Mouse (Mus musculus): Measurements from ENCODE around the gene Poc5.
A peak's percentile ranks its signal among the peaks of the same experiment; 100 is the strongest.

Gene Poc5

DNA sequence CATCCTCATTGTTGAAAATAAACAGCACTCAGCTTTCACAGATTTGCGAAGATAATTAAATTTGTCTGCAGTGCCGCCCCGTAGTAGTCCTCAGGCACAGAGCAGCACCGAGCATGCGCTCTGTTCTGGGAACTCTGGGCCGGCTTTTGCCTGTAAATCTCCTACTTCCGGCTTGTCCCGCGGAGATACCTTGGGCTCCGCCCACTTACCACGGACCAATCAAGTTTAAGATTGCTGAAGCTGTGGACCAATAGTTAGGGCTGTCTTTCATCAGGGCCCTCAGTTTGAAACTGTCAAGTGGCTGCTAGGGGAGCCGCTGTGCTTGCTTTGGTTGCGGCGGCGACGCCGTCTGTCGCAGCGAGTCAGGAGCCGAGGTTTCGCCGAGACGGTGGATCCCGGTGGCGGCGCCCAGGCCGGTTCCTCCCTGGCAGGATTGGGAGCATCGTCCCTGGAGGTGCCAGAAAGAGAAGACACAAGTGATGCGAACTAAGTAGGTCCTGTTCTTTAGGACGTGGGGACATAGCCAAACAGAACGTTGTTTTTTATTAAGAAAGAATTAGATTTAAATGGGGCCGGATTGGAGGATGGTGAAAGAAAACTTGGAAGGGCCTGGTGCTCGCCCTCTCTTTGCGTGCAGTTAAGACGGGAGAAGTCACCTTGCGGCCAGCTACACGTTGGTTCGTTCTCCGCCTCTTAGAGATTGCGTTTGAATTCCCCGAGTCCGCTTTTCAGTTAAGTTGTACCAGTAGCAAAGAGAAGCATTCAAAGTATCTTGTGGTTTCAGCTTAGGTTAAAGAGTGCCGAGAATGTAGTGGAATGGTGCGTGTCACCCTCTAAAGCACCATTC is at the start of gene Poc5:
Gene Poc5 (plus strand): TSS at position 253 of the 847 bp plus-strand sequence.
- DNase-seq (ENCODE audit: low read depth, low spot score), result peak; percentile 99

DNA sequence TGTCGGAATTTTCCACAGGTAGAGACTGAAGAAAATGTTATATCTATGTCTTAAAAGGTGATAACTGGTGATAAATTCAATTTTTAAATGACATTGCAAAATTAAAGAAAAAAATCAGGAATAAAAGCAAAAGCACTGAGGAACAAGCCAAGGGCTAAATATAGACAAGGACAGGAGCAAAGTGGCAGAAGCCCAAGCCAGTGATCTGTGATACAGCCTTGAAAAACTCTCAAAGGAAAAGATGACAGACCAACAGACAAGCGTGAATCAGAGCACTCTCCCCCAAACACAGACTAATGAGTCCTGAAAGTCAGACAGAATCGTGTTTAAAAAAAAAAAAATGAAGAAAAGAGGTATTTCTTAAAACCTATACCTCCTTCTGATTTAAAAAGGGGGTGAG is 46.6 kb upstream of the Poc5 start:
- no peak for DNase-seq (ENCODE audit: low read depth, low spot score)

DNA sequence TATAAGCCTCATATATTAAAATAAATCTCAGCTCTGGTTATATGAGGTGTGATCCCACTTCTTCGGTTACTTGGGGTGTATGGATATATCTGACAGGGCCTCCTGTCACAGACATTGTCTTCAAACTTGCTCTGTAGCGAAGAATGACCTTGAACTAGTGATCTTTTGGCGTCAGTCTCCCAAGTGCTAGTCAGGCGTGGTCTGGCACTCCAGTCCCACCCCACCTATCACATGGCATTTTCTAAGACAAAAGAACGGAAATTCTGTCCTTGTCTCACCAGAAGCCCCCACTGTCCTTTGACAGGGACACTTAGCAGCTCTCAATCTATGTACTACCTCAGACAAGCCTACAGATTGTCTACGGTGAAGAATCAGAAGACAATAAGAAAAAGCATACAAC is 43.3 kb upstream of the Poc5 start:
- peak; percentile 11 for DNase-seq (ENCODE audit: low read depth, low spot score)

DNA sequence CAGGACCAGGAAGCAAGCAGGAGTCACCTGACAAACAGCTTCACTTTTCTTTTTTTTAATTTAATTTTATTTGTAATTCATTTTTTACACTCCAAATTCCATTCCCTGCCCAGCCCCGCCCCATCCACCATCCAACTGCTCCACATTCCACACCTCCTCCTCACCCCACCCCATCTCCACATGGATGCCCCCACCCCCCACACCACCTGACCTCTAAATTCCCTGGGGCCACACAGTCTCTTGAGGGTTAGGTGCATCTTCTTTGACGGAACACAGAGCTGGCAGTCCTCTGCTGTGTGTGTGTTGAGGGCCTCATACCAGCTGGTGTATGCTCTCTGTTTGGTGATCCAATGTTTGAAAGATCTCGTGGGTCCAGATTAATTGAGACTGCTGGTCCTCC is 41.5 kb upstream of the Poc5 start:
- peak; percentile 59 for DNase-seq (ENCODE audit: low read depth, low spot score)

DNA sequence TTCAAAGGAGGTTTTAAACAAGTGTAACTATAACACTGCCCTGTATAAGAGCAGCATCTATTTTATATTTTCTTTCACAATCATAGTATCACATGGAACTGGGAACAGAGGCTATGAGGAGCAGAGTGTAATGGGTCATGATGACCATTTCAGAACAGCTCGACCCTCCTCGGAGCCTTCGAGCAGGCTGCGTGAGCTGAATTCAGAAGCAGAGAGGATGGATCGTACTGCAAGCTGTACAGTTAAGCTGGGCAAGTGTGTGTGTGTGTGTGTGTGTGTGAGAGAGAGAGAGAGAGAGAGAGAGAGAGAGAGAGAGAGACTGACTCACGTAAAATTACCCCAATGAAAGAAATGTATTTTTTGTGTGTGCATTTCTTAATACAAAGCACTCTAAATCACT is 37.9 kb upstream of the Poc5 start:
- no peak for DNase-seq (ENCODE audit: low read depth, low spot score)

GRCm38 (mm10) chr13:96351264-96351663 is 36.8 kb upstream of the Poc5 start:
- DNase-seq (ENCODE audit: low read depth, low spot score), result no peak

- DNase-seq (ENCODE audit: low read depth, low spot score), result peak; percentile 21
These were observed 12.6 kb upstream of the Poc5 start for GRCm38 (mm10) chr13:96375519-96375918.

DNA sequence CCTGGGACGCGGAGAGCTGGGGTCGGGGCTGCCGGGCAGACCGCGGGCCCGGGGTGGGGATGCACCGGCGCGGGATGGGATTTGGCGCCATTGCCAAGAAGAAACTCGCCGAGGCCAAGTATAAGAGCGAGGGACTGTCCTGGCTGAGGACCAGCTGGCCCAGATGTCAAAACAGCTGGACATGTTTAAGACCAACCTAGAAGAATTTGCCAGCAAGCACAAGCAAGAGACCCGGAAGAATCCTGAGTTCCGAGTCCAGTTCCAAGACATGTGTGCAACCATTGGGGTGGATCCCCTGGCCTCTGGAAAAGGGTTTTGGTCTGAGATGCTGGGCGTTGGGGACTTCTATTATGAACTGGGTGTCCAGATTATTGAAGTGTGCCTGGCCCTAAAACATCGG is 11.2 kb upstream of the Poc5 start:
- no peak for DNase-seq (ENCODE audit: low read depth, low spot score)

- DNase-seq (ENCODE audit: low read depth, low spot score), result no peak
These were observed 10.2 kb upstream of the Poc5 start for GRCm38 (mm10) chr13:96377883-96378282.

GRCm38 (mm10) chr13:96389301-96389700 is 1.2 kb downstream of the Poc5 start:
- no peak for DNase-seq (ENCODE audit: low read depth, low spot score)

DNA sequence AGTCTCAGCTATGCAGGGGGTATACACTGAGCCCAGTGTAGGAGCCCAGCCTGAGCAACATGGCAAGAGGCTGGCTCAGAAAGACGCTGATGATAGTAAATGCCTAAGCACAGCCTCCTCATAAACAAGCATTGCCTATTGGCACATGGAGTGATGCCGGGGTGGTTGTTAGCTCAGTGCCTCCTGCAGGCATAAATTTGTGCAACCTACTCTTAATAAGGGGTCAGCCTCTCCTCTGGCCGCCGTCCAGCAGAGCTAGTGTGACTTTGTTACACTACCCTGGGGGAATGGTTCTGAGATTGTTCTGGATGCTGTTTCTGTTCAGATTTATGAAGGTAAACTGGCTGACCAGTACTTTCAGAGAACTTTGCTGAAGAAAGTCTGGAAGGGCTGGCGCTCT is 13.2 kb downstream of the Poc5 start:
- DNase-seq (ENCODE audit: low read depth, low spot score), result no peak

DNA sequence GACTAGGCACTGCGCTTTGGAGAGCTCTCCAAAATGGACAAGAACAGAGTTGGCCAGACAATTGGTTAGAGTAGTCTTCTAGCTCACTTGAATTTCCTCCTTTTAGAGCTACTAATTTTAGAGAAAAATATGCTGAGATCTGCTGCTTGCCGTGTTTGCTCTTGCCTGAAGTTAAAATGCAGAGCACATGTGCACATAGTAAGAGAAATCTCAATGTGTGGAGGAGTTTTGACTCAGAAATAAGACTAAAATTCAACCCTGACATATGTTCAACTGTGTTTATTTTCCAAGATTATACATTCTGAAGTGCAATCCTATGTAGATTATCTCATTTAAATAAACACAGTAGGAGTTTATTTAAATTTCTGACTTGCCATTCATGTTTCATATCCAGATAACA is 17.4 kb downstream of the Poc5 start:
- DNase-seq (ENCODE audit: low read depth, low spot score), result no peak

GRCm38 (mm10) chr13:96407040-96407439 is 18.9 kb downstream of the Poc5 start:
- DNase-seq (ENCODE audit: low read depth, low spot score), result peak; percentile 37

GRCm38 (mm10) chr13:96408786-96409185 is 20.7 kb downstream of the Poc5 start:
- no peak for DNase-seq (ENCODE audit: low read depth, low spot score)

GRCm38 (mm10) chr13:96414384-96414783 is 26.3 kb downstream of the Poc5 start:
- no peak for DNase-seq (ENCODE audit: low read depth, low spot score)

DNA sequence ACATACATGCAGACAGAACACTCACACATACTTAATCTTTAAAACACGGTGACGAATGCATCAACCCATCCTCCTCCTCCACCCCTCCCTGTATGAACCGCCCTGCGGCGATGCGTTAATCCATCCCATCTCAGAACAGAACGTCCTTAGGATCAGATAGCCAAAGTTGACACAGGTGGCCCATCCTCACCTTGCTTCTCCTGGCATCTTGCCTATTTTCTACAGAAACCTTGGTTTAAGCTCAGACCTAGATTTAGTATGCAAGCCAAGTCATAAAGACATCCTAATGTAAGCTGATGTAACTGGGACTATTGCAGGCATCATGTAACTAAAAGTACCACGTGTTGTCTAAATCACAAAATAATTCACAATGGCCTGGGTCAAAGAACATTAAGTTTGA is 28.3 kb downstream of the Poc5 start:
- no peak for DNase-seq (ENCODE audit: low read depth, low spot score)

DNA sequence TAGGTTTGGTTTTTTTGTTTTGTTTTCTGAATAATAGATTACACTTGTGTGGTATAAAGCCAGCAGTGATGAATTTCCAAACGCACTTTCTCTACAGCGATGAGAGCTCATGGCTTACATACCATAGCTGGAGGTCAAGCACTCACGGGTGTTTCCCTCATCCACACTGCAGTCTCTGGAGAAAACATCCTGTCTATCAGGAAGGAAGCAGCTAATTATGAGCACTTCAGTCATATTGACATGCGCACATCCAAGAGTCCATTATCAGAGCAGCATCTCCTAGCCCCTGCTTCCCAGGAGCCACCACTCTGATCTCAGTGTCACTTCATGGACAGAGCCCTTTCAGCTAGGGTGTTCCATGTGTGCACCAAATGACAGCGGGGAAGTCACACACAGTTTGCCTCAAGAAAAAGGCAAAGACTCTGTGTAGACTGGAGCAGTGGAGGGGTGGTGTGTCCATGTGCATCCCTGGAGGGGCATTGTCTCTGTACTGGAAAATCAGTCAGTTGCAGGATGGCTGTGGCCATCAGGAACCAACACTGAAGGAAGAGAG is 29.2 kb downstream of the Poc5 start:
- no peak for DNase-seq (ENCODE audit: low read depth, low spot score)

DNA sequence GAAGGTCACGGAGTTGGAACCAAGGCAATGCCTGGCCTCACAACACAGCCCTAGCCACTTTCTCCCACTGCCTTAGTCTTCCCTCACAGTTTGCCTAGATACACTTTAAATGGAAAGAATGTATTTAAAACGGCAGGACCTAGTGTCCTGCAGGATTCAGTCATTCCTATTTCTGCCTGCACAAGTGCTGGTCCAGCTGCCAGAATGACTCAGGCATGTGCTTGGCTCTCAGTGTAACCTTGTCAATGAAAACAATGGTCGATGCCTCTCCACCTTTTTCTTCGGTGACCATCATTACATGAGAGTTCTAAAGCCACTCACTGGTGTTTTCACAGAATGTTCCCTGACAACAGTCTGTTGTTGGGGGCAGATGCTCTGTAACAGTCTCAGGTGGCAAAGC is 30.4 kb downstream of the Poc5 start:
- DNase-seq (ENCODE audit: low read depth, low spot score), result no peak

- no peak for DNase-seq (ENCODE audit: low read depth, low spot score)
These were observed 33.1 kb downstream of the Poc5 start for GRCm38 (mm10) chr13:96421230-96421629.

- no peak for DNase-seq (ENCODE audit: low read depth, low spot score)
These were observed 36.6 kb downstream of the Poc5 start for GRCm38 (mm10) chr13:96424496-96425274.

GRCm38 (mm10) chr13:96426044-96426443 is 38.0 kb downstream of the Poc5 start:
- no peak for DNase-seq (ENCODE audit: low read depth, low spot score)

GRCm38 (mm10) chr13:96428531-96428930 is 40.4 kb downstream of the Poc5 start:
- DNase-seq (ENCODE audit: low read depth, low spot score), result no peak

Measured in R1 (cell line).